Mouse (Mus musculus) activated CD4-positive, CD25-positive, alpha-beta regulatory T cell, adult 4 months (primary cell): Measurements from ENCODE around the gene Csnk2a1. TPM values are rescaled to one million over a fixed set of nuclear protein-coding genes. Genes with fewer than 3 reads are reported as not detected.

Source experiments
- ATAC-seq: one replicate; pipeline ENCODE4 v1.8.0; 2017
- polyA plus RNA-seq, 2 experiments: library from polyadenylated mRNA; unstranded; fragments of 100-300 nt; shearing (Covaris generic); gene quantifications; one replicate each; pipeline ENCODE4 v1.2.1; 2017

The Csnk2a1 gene
- polyA plus RNA-seq, 2 experiments from 2014 or later: 68.0 to 91.6 TPM

GRCm38 (mm10) chr2:152326654-152327053, 100.0 kb downstream of the Csnk2a1 start:
- ATAC-seq: no peak

- ATAC-seq: no peak
Measured at GRCm38 (mm10) chr2:152327980-152328379, 101.3 kb downstream of the Csnk2a1 start.

- ATAC-seq: no peak
Measured at GRCm38 (mm10) chr2:152330858-152331423, 104.3 kb downstream of the Csnk2a1 start.

Other genes starting within 250 kb of the Csnk2a1 start
- gene Fam110a, start 246.6 kb upstream of the Csnk2a1 start, polyA plus RNA-seq: 10 to 100 TPM; 15.2 to 27.5 TPM
- gene Slc52a3, start 230.3 kb upstream of the Csnk2a1 start, polyA plus RNA-seq: 1 to 10 TPM; 7.3 to 8.4 TPM
- not detected for gene Scrt2, start 145.3 kb upstream of the Csnk2a1 start, polyA plus RNA-seq
- gene Srxn1, start 121.3 kb upstream of the Csnk2a1 start, polyA plus RNA-seq: 1 to 10 TPM in 1 of 2 experiments, under 1 TPM in 1; 0.92 to 1.5 TPM
- not detected for gene Tcf15, start 83.3 kb upstream of the Csnk2a1 start, polyA plus RNA-seq
- gene Tbc1d20, start 67.0 kb downstream of the Csnk2a1 start, polyA plus RNA-seq: 10 to 100 TPM; 14.9 to 18.3 TPM
- 10 to 100 TPM; 65.1 to 86.1 TPM for gene Rbck1, start 105.8 kb downstream of the Csnk2a1 start, polyA plus RNA-seq
- gene Trib3, start 117.2 kb downstream of the Csnk2a1 start, polyA plus RNA-seq: 1 to 10 TPM; 3.4 to 5.1 TPM
- gene Nrsn2, start 149.8 kb downstream of the Csnk2a1 start, polyA plus RNA-seq: not detected
- under 1 TPM; 0.30 to 0.33 TPM for gene Sox12, start 171.2 kb downstream of the Csnk2a1 start, polyA plus RNA-seq
- under 1 TPM; 0.70 to 0.74 TPM for gene Zcchc3, start 188.2 kb downstream of the Csnk2a1 start, polyA plus RNA-seq
- not detected for gene 6820408C15Rik, start 188.7 kb downstream of the Csnk2a1 start, polyA plus RNA-seq
- gene Defb23, start 237.8 kb downstream of the Csnk2a1 start, polyA plus RNA-seq: not detected